Mouse (Mus musculus) thymus, postnatal 14 days (tissue): Measurements from ENCODE around the gene Srpx.

Source experiments
- DNase-seq: peaks from one replicate; pipeline ENCODE4 v3.0.0; 2021

The Srpx gene

DNA sequence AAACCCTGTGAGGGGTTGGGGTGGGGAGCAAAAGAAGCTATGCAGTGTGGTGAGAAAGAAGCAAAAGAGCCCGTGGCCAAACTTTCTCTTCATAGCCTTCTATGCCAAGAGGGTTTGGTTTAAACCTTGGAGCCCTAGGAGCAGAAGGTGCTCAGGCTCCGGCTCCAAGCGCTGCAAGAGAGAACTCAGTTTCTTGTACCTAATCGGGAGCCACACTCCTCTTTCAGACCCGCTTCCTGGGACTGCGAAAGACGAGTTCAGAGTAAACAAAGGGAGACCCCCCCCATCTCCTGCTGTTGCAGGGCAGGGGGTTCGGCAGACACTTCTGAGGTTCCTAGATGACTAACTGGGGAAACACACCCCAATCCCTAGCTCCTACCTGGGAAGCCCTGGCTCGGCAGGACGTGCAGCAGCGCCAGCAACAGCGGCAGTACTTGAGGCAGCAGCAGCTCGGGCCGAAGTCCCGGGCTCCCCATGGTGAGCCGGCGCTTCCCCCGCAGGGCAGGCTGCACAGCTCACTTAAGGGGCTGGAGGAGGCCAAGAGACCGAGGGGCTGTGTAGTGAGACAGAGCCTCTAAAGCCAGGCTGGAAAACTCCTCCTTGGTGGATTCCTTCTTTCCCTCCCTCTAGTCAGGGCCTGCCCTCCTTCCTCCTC, at the start of gene Srpx:
TSS of gene Srpx (minus strand) at position 645 of the 655 bp plus-strand sequence.
- DNase-seq = no peak

- DNase-seq = no peak
Measured at GRCm38 (mm10) chrX:10152390-10152789, 34.9 kb upstream of the Srpx start.

GRCm38 (mm10) chrX:10115780-10116179, 1.7 kb downstream of the Srpx start:
- no peak for DNase-seq

- DNase-seq = no peak
Measured at GRCm38 (mm10) chrX:10110736-10111135, 6.8 kb downstream of the Srpx start.

DNA sequence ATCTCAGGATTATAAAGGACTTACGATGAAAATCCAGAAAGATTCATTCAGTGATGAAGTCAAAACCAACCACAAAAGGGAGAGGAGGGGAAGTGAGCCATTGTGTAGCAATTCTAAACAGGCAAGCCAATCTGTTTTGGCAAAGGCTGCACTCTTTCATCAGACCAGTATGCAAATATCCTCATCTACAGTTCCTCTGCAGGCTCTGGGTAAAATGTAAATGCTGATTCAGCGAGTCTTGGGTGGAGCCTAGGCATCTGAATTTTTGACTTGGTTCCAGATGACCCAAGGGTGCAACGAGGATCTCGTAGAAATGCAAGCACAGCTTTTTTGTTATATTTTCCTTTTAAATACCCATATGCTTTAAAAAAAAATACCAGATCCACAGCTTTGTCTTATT, 9.0 kb downstream of the Srpx start:
- DNase-seq = no peak

GRCm38 (mm10) chrX:10105475-10105874, 12.0 kb downstream of the Srpx start:
- DNase-seq = no peak

GRCm38 (mm10) chrX:10102739-10103138, 14.8 kb downstream of the Srpx start:
- no peak for DNase-seq

DNA sequence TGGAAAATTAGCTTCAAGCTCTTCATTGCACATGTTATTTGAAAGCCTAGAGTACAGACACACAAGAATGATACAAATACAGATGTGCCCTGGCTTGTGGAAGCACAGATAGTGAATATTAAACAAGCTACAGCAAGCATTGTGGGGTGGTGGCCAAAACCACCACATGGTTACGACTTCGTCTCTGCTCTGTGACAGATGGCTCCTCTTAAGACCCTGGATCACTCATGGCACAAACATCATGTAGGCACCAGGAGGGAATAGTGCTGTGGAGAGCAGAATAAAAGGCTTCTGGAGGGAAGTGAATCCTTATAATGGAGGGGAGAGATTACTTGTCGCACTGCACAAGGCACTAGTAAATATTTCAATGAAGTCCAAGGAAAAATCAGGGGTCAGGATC, 21.7 kb downstream of the Srpx start:
- no peak for DNase-seq

- no peak for DNase-seq
Measured at GRCm38 (mm10) chrX:10080385-10080784, 37.1 kb downstream of the Srpx start.

- no peak for DNase-seq
Measured at GRCm38 (mm10) chrX:10079981-10080380, 37.5 kb downstream of the Srpx start.

GRCm38 (mm10) chrX:10073966-10074365, 43.5 kb downstream of the Srpx start:
- no peak for DNase-seq

DNA sequence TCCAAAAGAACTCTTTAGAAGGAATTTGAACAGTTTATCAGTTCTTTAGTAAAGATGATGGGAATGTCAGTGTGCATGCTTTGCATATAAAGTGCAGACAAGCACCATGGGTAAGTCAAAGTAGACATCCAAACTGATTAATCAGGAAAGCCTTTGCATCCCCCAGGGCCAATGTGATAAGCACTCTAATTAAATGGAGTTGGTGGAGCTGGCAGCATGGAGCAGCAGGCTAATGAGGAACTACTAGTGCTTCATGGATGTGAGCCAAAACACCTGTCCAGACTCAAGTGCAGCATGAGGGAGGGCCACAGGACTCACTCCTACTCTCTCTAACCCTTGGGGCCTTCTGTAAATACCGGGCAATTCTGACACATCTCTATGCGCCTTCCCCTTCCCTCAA, 46.0 kb downstream of the Srpx start:
- DNase-seq = no peak

GRCm38 (mm10) chrX:10070689-10071088, 46.8 kb downstream of the Srpx start:
- DNase-seq = no peak

- no peak for DNase-seq
Measured at GRCm38 (mm10) chrX:10069405-10069804, 48.1 kb downstream of the Srpx start.

- DNase-seq = no peak
Measured at GRCm38 (mm10) chrX:10063781-10064180, 53.7 kb downstream of the Srpx start.

- DNase-seq = no peak
Measured at GRCm38 (mm10) chrX:10063361-10063760, 54.1 kb downstream of the Srpx start.

- no peak for DNase-seq
Measured at GRCm38 (mm10) chrX:10062201-10062600, 55.3 kb downstream of the Srpx start.

- no peak for DNase-seq
Measured at GRCm38 (mm10) chrX:10034666-10035065, 82.8 kb downstream of the Srpx start.

DNA sequence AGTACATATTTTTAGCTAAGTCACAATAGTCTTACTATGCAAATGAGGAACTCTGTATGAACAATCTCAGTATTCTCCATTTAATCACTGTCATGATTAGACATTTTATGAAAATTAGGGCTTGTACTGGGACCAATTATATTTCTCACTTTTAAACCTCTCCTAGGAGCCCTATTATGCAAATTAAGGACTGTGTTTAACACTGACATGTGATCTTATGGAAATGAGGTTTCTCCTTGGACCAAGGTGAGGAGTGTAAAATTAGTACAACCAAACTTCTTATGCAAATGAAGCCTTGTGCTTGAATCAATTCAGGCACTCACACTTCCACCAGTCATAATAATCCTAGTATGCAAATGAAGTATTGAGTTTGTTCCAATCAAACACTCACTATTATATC, 107.3 kb downstream of the Srpx start:
- DNase-seq = no peak

DNA sequence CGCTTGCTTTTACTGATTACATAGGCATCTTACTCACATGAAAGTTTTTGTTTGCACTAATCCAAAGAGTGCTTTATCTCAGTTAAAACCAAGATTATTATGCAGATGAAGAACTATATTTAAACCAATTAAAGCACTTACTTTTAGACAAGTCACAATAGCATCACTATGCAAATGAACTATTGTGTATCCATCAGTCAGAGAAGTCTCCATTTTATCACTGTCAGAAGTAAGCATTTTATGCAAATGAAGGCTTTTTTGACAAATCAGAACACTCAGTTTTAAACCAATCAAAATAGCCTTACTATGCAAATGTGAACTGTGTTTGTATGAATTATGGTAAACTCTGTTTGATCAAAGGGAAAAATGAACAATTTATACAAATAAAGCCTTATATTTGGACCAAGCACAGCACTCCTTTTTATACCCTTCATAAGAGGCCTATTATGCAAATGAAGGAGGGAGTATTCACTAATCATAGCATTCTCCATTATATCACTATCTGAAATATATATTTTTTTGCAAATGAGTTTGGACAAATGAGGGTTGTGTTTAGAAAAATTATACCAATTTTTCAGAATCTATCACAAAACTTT, 109.7 kb downstream of the Srpx start:
- no peak for DNase-seq

DNA sequence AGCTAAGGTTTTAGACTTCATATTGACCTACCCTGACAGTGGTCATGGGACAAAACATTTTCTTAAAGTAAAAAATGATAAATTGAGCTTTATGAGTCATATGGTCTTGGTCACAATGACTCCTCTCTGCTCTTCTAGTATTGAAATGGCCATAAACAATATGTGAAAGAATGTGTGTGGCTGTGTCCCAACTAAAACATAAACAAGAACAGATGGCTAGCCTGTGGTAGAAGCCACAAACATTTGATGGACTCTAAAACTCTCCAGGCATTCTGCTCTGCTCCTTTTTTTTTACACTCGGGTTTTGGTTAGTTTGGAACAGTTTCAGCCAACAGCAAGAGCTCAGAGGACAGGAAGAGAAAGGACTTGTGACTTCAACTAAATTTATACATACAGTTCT, 111.6 kb downstream of the Srpx start:
- DNase-seq = no peak

- DNase-seq = no peak
Measured at GRCm38 (mm10) chrX:10000718-10001117, 116.8 kb downstream of the Srpx start.
